Mouse (Mus musculus): ENCODE measurements around the gene Cel. TPM values are rescaled to one million over a fixed set of nuclear protein-coding genes. Genes with fewer than 3 reads are reported as not detected.
"Not testable (repeated sequence)": the region's sequence is repeated elsewhere in the genome, so short reads cannot be mapped to it uniquely, and the experiment has no call there.

Cel gene
- polyA plus RNA-seq, 1 experiment from 2014 or later, result 0.05 TPM

GRCm38 (mm10) chr2:28514489-28514888 is 48.7 kb downstream of the Cel start:
- Histone ChIP-seq H3K9me3 (replicated peaks) (no peaks in the 10 kb centered on the region), H3K4me1 (replicated peaks) (peaks cover 14% of the 10 kb centered on the region), H3K9ac (no peak overlapping the region), H3K4me3 (replicated peaks) (no peak overlapping the region), H3K4me2 (no peak overlapping the region), H3K27ac (no peak overlapping the region), H3K36me3 (no peaks in the 10 kb centered on the region), H3K27me3 (peaks cover 40% of the 10 kb centered on the region)
- DNase-seq, result peak; percentile 59
- WGBS (ENCODE audit: insufficient replicate concordance), result 16% methylated on average over 5 of the region's 5 CpGs
- ATAC-seq (ENCODE audit: low read depth), result no peak

- Histone ChIP-seq H3K27ac (no peak overlapping the region), H3K4me3 (replicated peaks) (peak overlapping the region; percentile 58), H3K4me1 (replicated peaks) (peaks cover 14% of the 10 kb centered on the region), H3K9me3 (replicated peaks) (no peaks in the 10 kb centered on the region), H3K4me2 (peak overlapping the region; percentile 75), H3K27me3 (peaks cover 40% of the 10 kb centered on the region), H3K36me3 (no peaks in the 10 kb centered on the region), H3K9ac (peak overlapping the region; percentile 61)
- 6% methylated on average over 47 of the region's 47 CpGs for WGBS (ENCODE audit: insufficient replicate concordance)
- DNase-seq (no peak), ATAC-seq (ENCODE audit: low read depth) (peak; percentile 14; the same call in 1 of the 2 replicates)
Observed at GRCm38 (mm10) chr2:28513431-28514370, 49.5 kb downstream of the Cel start.

- H3K4me2 ChIP-seq, result peak within 1 kb of the TSS; percentile 75
- H3K4me3 ChIP-seq (replicated peaks), result peak within 1 kb of the TSS; percentile 58
- DNase-seq, result no peak
- no peaks in the 10 kb centered on the region for H3K9me3 ChIP-seq (replicated peaks)
- peak; percentile 43 for ATAC-seq (ENCODE audit: low read depth)
- no peak within 1 kb of the TSS for H3K27ac ChIP-seq
- peaks cover 14% of the 10 kb centered on the region for H3K4me1 ChIP-seq (replicated peaks)
- peaks cover 40% of the 10 kb centered on the region for H3K27me3 ChIP-seq
- no peaks in the 10 kb centered on the region for H3K36me3 ChIP-seq
- under 1% methylated on average over 68 of the region's 71 CpGs for WGBS (ENCODE audit: insufficient replicate concordance)
- H3K9ac ChIP-seq, result peak within 1 kb of the TSS; percentile 61
Observed at GRCm38 (mm10) chr2:28512798-28513401, 50.3 kb downstream of the Cel start, which contains the start of gene Ralgds. TSS of gene Ralgds (plus strand) at chr2:28513125.

- Histone ChIP-seq H3K27me3 (peaks cover 40% of the 10 kb centered on the region), H3K4me1 (replicated peaks) (peaks cover 14% of the 10 kb centered on the region)
- H3K9me3 ChIP-seq (replicated peaks); H3K4me2 ChIP-seq; H3K36me3 ChIP-seq; H3K27ac ChIP-seq; DNase-seq; ATAC-seq (ENCODE audit: low read depth); H3K9ac ChIP-seq; H3K4me3 ChIP-seq (replicated peaks): not testable (repeated sequence)
- 34% methylated on average over 5 of the region's 5 CpGs for WGBS (ENCODE audit: insufficient replicate concordance)
Observed at GRCm38 (mm10) chr2:28511600-28511999, 51.6 kb downstream of the Cel start.

GRCm38 (mm10) chr2:28506291-28506690 is 56.9 kb downstream of the Cel start:
- Histone ChIP-seq H3K4me3 (replicated peaks) (no peak overlapping the region), H3K36me3 (no peaks in the 10 kb centered on the region), H3K4me2 (no peak overlapping the region), H3K27me3 (peaks cover 10% of the 10 kb centered on the region), H3K4me1 (replicated peaks) (no peaks in the 10 kb centered on the region), H3K9ac (no peak overlapping the region), H3K9me3 (replicated peaks) (no peaks in the 10 kb centered on the region), H3K27ac (no peak overlapping the region)
- no peak for ATAC-seq (ENCODE audit: low read depth)
- DNase-seq, result no peak
- whole genome bisulfite sequencing (ENCODE audit: insufficient replicate concordance), result 66% methylated on average over 6 of the region's 6 CpGs

GRCm38 (mm10) chr2:28505795-28506194 is 57.4 kb downstream of the Cel start, which contains the start of gene Gm10134:
TSS of gene Gm10134 (plus strand) at chr2:28506095.
- Histone ChIP-seq H3K4me1 (replicated peaks) (no peaks in the 10 kb centered on the region), H3K27ac (no peak within 1 kb of the TSS), H3K9ac (no peak within 1 kb of the TSS), H3K36me3 (no peaks in the 10 kb centered on the region), H3K9me3 (replicated peaks) (no peaks in the 10 kb centered on the region), H3K4me2 (no peak within 1 kb of the TSS), H3K27me3 (peaks cover 6% of the 10 kb centered on the region), H3K4me3 (replicated peaks) (no peak within 1 kb of the TSS)
- ATAC-seq (ENCODE audit: low read depth), result no peak
- no peak for DNase-seq
- 61% methylated on average over 3 of the region's 3 CpGs for WGBS (ENCODE audit: insufficient replicate concordance)

Small RNAs within 50 kb of the gene (microRNA-seq; reads per million reads assigned to microRNA genes)
- not detected for gene Gm22824

Other genes with a start within 250 kb of the Cel start
- gene Ppp1r26, start 116.6 kb downstream of the Cel start, polyA plus RNA-seq (2015; fragmentation: Nextera tagmentation; extraction: Ambion mirVana), result 0.16 and 0.19 TPM in 2 replicates
- 0.14 TPM in 1 of 2 replicates, not detected in the other for gene 1700007K13Rik, start 97.1 kb downstream of the Cel start, polyA plus RNA-seq (2015; fragmentation: Nextera tagmentation; extraction: Ambion mirVana)
- gene Mrps2, start 95.3 kb downstream of the Cel start, polyA plus RNA-seq (2015; fragmentation: Nextera tagmentation; extraction: Ambion mirVana), result 31.0 and 36.2 TPM in 2 replicates
- gene Gbgt1, start 66.5 kb downstream of the Cel start, polyA plus RNA-seq (2015; fragmentation: Nextera tagmentation; extraction: Ambion mirVana), result 0.36 and 0.44 TPM in 2 replicates
- 0.52 and 1.1 TPM in 2 replicates for gene Gm10134, start 57.3 kb downstream of the Cel start, polyA plus RNA-seq (2015; fragmentation: Nextera tagmentation; extraction: Ambion mirVana)
- gene Ralgds, start 50.3 kb downstream of the Cel start, polyA plus RNA-seq (2015; fragmentation: Nextera tagmentation; extraction: Ambion mirVana), result 1.7 and 2.5 TPM in 2 replicates
- gene Gtf3c5, start 20.3 kb upstream of the Cel start, polyA plus RNA-seq (2015; fragmentation: Nextera tagmentation; extraction: Ambion mirVana), result 16.9 and 19.3 TPM in 2 replicates
- gene Gfi1b, start 58.6 kb upstream of the Cel start, polyA plus RNA-seq (2015; fragmentation: Nextera tagmentation; extraction: Ambion mirVana), result 99.2 and 109 TPM in 2 replicates
- 7.8 and 8.4 TPM in 2 replicates for gene Tsc1, start 77.8 kb upstream of the Cel start, polyA plus RNA-seq (2015; fragmentation: Nextera tagmentation; extraction: Ambion mirVana)
- gene Spaca9, start 136.3 kb upstream of the Cel start, polyA plus RNA-seq (2015; fragmentation: Nextera tagmentation; extraction: Ambion mirVana), result 2.0 and 2.4 TPM in 2 replicates
- 0.16 and 0.34 TPM in 2 replicates for gene Ak8, start 136.8 kb upstream of the Cel start, polyA plus RNA-seq (2015; fragmentation: Nextera tagmentation; extraction: Ambion mirVana)